Mouse (Mus musculus): ENCODE data around the gene Isoc2b. TPM values are rescaled to one million over a fixed set of nuclear protein-coding genes. Genes with fewer than 3 reads are reported as not detected.

Isoc2b gene
- polyA plus RNA-seq, 1 experiment from 2014 or later, result 2.4 TPM

DNA sequence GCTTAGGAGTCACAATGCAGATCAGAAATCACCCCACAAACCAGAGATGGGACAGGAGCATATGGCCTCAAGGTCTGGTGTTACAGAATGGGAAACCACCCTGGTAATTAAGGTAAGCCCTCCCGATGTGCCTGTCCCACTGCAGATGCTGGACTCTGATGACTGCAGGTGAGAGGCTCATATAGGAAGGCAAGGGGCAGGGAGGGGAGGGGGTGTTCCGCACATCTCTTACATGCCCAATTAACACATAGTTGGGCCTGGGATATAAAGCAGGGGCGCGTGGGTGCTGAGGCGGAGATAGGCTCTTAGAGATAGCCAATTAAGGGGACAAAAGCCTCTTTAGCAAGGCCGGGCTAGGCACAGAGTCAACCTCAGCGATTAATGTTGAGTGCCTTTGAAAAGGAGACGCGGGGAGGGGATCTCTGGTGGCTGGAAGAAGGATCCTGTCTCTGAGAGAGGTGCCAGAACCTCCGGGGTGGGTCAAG lies 36.5 kb upstream of the Isoc2b start, which contains the start of gene Gm36210:
Gene Gm36210, minus strand, starts transcription at position 51 of the 485 bp plus-strand sequence.
- no peaks in the 10 kb centered on the region for H3K9me3 ChIP-seq (replicated peaks; ENCODE audit: control insufficient read depth, low read length)
- H3K27ac ChIP-seq (replicated peaks; ENCODE audit: low read depth, low read length), result no peak within 1 kb of the TSS
- no peaks in the 10 kb centered on the region for H3K36me3 ChIP-seq (replicated peaks; ENCODE audit: control insufficient read depth, insufficient read depth, low read depth, low read length)
- H3K4me2 ChIP-seq (ENCODE audit: low read depth, low read length), result no peak within 1 kb of the TSS
- no peak within 1 kb of the TSS for H3K4me3 ChIP-seq (ENCODE audit: low read depth, low read length)
- WGBS, result 69% methylated on average over 10 of the region's 10 CpGs
- ATAC-seq (replicated peaks; ENCODE audit: insufficient number of reproducible peaks, low FRiP score, low TSS enrichment, low read depth) (0 out of 2 replicates have a peak, but pooled peaks have one; percentile 37), DNase-seq (ENCODE audit: low spot score) (no peak)
- H3K4me1 ChIP-seq (ENCODE audit: control insufficient read depth, insufficient read depth, low read length), result no peaks in the 10 kb centered on the region
- no peak within 1 kb of the TSS for H3K9ac ChIP-seq (replicated peaks; ENCODE audit: low read length)
- H3K27me3 ChIP-seq (ENCODE audit: control insufficient read depth, insufficient read depth, low read length), result no peaks in the 10 kb centered on the region

GRCm38 (mm10) chr7:4902404-4902803 lies 32.3 kb upstream of the Isoc2b start:
- no peak overlapping the region for H3K9ac ChIP-seq (replicated peaks; ENCODE audit: low read length)
- H3K27me3 ChIP-seq (ENCODE audit: control insufficient read depth, insufficient read depth, low read length), result peaks cover 2% of the 10 kb centered on the region
- 82% methylated on average over 9 of the region's 9 CpGs for WGBS
- H3K4me2 ChIP-seq (ENCODE audit: low read depth, low read length), result no peak overlapping the region
- no peak for DNase-seq (ENCODE audit: low spot score)
- no peak overlapping the region for H3K4me3 ChIP-seq (ENCODE audit: low read depth, low read length)
- H3K36me3 ChIP-seq (replicated peaks; ENCODE audit: control insufficient read depth, insufficient read depth, low read depth, low read length), result no peaks in the 10 kb centered on the region
- H3K27ac ChIP-seq (replicated peaks; ENCODE audit: low read depth, low read length), result no peak overlapping the region
- H3K9me3 ChIP-seq (replicated peaks; ENCODE audit: control insufficient read depth, low read length), result no peaks in the 10 kb centered on the region
- no peaks in the 10 kb centered on the region for H3K4me1 ChIP-seq (ENCODE audit: control insufficient read depth, insufficient read depth, low read length)
- no peak for ATAC-seq (replicated peaks; ENCODE audit: insufficient number of reproducible peaks, low FRiP score, low TSS enrichment, low read depth)

- peaks cover 2% of the 10 kb centered on the region for H3K27me3 ChIP-seq (ENCODE audit: control insufficient read depth, insufficient read depth, low read length)
- WGBS, result 56% methylated on average over 8 of the region's 8 CpGs
- H3K9ac ChIP-seq (replicated peaks; ENCODE audit: low read length), result no peak overlapping the region
- no peak overlapping the region for H3K27ac ChIP-seq (replicated peaks; ENCODE audit: low read depth, low read length)
- H3K4me1 ChIP-seq (ENCODE audit: control insufficient read depth, insufficient read depth, low read length), result no peaks in the 10 kb centered on the region
- ATAC-seq (replicated peaks; ENCODE audit: insufficient number of reproducible peaks, low FRiP score, low TSS enrichment, low read depth) (no peak), DNase-seq (ENCODE audit: low spot score) (peak; percentile 45)
- no peak overlapping the region for H3K4me3 ChIP-seq (ENCODE audit: low read depth, low read length)
- no peak overlapping the region for H3K4me2 ChIP-seq (ENCODE audit: low read depth, low read length)
- no peaks in the 10 kb centered on the region for H3K9me3 ChIP-seq (replicated peaks; ENCODE audit: control insufficient read depth, low read length)
- no peaks in the 10 kb centered on the region for H3K36me3 ChIP-seq (replicated peaks; ENCODE audit: control insufficient read depth, insufficient read depth, low read depth, low read length)
Observed at GRCm38 (mm10) chr7:4901171-4901570, 31.1 kb upstream of the Isoc2b start.

DNA sequence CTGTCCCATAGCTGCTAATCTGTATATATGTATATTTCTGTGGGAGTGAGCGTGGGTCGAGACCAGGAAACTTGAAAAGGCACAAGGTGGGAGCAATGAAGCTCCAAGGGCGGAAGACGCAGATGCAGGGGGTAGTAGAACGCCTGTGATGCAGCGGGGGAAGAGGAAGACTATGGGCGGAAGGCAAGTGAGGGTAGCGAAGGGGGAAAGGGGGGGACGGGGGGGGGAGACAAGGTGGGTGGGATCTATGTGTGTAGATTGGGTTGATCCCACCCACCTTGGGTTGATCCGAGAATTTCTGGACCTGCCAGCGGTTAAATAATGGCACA lies 30.4 kb upstream of the Isoc2b start:
- Histone ChIP-seq H3K9me3 (replicated peaks; ENCODE audit: control insufficient read depth, low read length) (no peaks in the 10 kb centered on the region), H3K27ac (replicated peaks; ENCODE audit: low read depth, low read length) (no peak overlapping the region), H3K4me3 (ENCODE audit: low read depth, low read length) (no peak overlapping the region), H3K27me3 (ENCODE audit: control insufficient read depth, insufficient read depth, low read length) (peaks cover 2% of the 10 kb centered on the region), H3K9ac (replicated peaks; ENCODE audit: low read length) (no peak overlapping the region), H3K36me3 (replicated peaks; ENCODE audit: control insufficient read depth, insufficient read depth, low read depth, low read length) (no peaks in the 10 kb centered on the region), H3K4me1 (ENCODE audit: control insufficient read depth, insufficient read depth, low read length) (no peaks in the 10 kb centered on the region), H3K4me2 (ENCODE audit: low read depth, low read length) (no peak overlapping the region)
- ATAC-seq (replicated peaks; ENCODE audit: insufficient number of reproducible peaks, low FRiP score, low TSS enrichment, low read depth) (no peak), DNase-seq (ENCODE audit: low spot score) (no peak)
- 22% methylated on average over 11 of the region's 11 CpGs for WGBS

DNA sequence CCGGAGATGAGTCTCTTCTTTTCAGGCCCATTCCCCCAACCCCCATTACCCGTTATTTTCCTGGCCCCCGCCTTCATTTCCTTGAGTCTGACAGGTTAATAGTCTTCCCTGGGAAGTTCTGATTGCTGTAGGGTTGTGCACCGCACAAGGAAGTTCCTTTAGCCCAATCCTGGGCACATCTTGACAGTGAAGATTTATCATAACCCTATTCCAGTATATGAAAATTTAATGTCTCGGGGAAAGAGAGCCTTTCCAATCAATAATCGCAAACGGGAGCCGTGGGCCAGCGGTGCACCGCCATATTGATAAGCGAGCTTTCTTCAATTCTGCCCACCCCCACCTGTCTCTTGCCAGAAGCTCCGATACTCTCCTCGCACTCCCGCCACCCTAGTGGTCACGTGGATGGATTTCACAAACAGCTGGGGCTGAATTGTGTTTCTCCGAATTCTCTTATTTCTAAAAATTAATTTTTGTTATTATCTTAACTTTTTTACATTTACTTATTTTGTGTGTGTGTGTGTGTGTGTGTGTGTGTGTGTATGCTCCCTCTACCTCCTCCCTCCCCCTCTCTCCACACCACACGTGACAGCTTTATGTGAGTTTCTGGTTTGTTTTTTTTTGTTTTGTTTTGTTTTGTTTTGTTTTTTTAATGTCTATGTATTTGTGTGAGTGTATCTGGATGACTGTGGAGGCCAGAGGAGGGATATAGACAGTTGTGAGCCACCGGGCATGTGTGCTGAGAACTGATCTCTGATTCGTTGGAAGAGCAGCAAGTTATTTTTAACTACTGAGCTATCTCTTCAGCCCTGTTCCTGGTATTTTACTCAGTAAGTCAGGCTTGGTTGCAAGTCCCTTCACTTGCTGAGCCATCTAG lies 29.8 kb upstream of the Isoc2b start:
- Histone ChIP-seq H3K9me3 (replicated peaks; ENCODE audit: control insufficient read depth, low read length) (no peaks in the 10 kb centered on the region), H3K4me1 (ENCODE audit: control insufficient read depth, insufficient read depth, low read length) (no peaks in the 10 kb centered on the region), H3K36me3 (replicated peaks; ENCODE audit: control insufficient read depth, insufficient read depth, low read depth, low read length) (no peaks in the 10 kb centered on the region), H3K9ac (replicated peaks; ENCODE audit: low read length) (peak overlapping the region; percentile 25; the same call in 1 of the 2 replicates), H3K4me2 (ENCODE audit: low read depth, low read length) (peak overlapping the region; percentile 36), H3K4me3 (ENCODE audit: low read depth, low read length) (peak overlapping the region; percentile 19; the same call in 1 of the 2 replicates), H3K27me3 (ENCODE audit: control insufficient read depth, insufficient read depth, low read length) (peaks cover 2% of the 10 kb centered on the region), H3K27ac (replicated peaks; ENCODE audit: low read depth, low read length) (no peak overlapping the region)
- 5% methylated on average over 19 of the region's 19 CpGs for WGBS
- DNase-seq (ENCODE audit: low spot score) (peak; percentile 45), ATAC-seq (replicated peaks; ENCODE audit: insufficient number of reproducible peaks, low FRiP score, low TSS enrichment, low read depth) (no peak)

DNA sequence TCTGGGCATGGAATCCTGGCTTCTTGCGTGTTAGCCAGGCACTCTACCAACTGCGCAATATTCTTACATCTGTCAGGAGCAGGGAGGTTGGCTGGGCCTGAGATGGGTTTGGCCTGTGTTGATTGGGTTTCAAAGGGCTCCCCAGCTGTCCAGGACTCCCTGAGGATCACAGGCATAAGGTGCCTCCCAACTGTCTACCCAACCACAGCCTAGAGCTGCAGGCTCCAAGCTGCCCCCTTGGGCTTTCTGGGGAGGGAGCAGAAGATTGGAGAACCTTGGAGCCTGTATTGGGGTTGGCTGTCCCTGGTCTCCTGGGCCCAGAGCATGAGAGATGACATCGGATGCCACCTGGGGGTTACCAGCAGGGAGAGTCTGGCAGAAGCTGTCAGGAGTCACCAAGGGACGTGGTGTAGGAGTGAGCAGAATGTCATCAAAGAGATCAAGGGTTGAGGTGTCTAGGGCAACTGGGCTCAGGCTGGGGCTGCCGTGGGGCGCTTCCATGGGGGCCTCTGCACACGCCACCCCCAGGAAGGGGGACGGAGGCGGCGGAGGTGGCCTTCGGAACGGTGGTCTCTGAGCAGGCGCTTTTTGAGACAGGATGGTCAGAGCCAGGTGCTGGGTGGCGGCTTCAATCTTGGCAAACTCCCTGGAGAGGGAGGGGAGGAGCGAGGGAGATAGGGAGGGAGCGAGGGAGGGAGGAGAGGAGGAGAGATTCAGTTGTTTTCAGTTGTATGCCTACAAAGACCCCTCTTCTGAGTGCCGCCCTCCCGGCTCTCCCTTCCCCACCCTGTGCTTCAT lies 29.0 kb upstream of the Isoc2b start:
- H3K9me3 ChIP-seq (replicated peaks; ENCODE audit: control insufficient read depth, low read length), result no peaks in the 10 kb centered on the region
- H3K27ac ChIP-seq (replicated peaks; ENCODE audit: low read depth, low read length), result no peak overlapping the region
- H3K4me3 ChIP-seq (ENCODE audit: low read depth, low read length), result peak overlapping the region; percentile 19; the same call in 1 of the 2 replicates
- no peaks in the 10 kb centered on the region for H3K4me1 ChIP-seq (ENCODE audit: control insufficient read depth, insufficient read depth, low read length)
- H3K9ac ChIP-seq (replicated peaks; ENCODE audit: low read length), result no peak overlapping the region; the same call in 1 of the 2 replicates
- ATAC-seq (replicated peaks; ENCODE audit: insufficient number of reproducible peaks, low FRiP score, low TSS enrichment, low read depth), result peak; percentile 47; the same call in 1 of the 2 replicates
- no peak for DNase-seq (ENCODE audit: low spot score)
- peak overlapping the region; percentile 36 for H3K4me2 ChIP-seq (ENCODE audit: low read depth, low read length)
- peaks cover 2% of the 10 kb centered on the region for H3K27me3 ChIP-seq (ENCODE audit: control insufficient read depth, insufficient read depth, low read length)
- H3K36me3 ChIP-seq (replicated peaks; ENCODE audit: control insufficient read depth, insufficient read depth, low read depth, low read length), result no peaks in the 10 kb centered on the region
- WGBS, result 16% methylated on average over 15 of the region's 18 CpGs

GRCm38 (mm10) chr7:4895186-4895585 lies 25.1 kb upstream of the Isoc2b start:
- ATAC-seq (replicated peaks; ENCODE audit: insufficient number of reproducible peaks, low FRiP score, low TSS enrichment, low read depth) (no peak), DNase-seq (ENCODE audit: low spot score) (no peak)
- Histone ChIP-seq H3K9ac (replicated peaks; ENCODE audit: low read length) (no peak overlapping the region), H3K36me3 (replicated peaks; ENCODE audit: control insufficient read depth, insufficient read depth, low read depth, low read length) (no peaks in the 10 kb centered on the region), H3K4me1 (ENCODE audit: control insufficient read depth, insufficient read depth, low read length) (no peaks in the 10 kb centered on the region), H3K27ac (replicated peaks; ENCODE audit: low read depth, low read length) (no peak overlapping the region), H3K4me3 (ENCODE audit: low read depth, low read length) (no peak overlapping the region), H3K27me3 (ENCODE audit: control insufficient read depth, insufficient read depth, low read length) (no peaks in the 10 kb centered on the region; the same call in none of the 2 replicates), H3K9me3 (replicated peaks; ENCODE audit: control insufficient read depth, low read length) (no peaks in the 10 kb centered on the region), H3K4me2 (ENCODE audit: low read depth, low read length) (no peak overlapping the region)
- WGBS, result 68% methylated on average over 9 of the region's 11 CpGs

Data from embryonic facial prominence, embryonic 11.5 days (tissue).